Mouse (Mus musculus) stomach, embryonic 15.5 days (tissue): ENCODE measurements around the gene Cyb561d2. TPM values are rescaled to one million over a fixed set of nuclear protein-coding genes. Genes with fewer than 3 reads are reported as not detected.

Experiments used
- polyA plus RNA-seq: library from polyadenylated mRNA; unstranded; fragments of >200 nt; fragmentation: Nextera tagmentation; extraction: Ambion mirVana; gene quantifications from 2 replicates; pipeline ENCODE4 v1.2.1, GENCODE M21; 2015

The Cyb561d2 gene
- polyA plus RNA-seq, 1 experiment from 2014 or later = 31.3 TPM

Other genes with a start within 250 kb of the Cyb561d2 start
- gene Cish, start 246.2 kb downstream of the Cyb561d2 start, polyA plus RNA-seq = 12.4 and 13.5 TPM in 2 replicates
- 10.6 and 11.5 TPM in 2 replicates for gene Hemk1, start 203.8 kb downstream of the Cyb561d2 start, polyA plus RNA-seq
- gene 6430571L13Rik, start 201.6 kb downstream of the Cyb561d2 start, polyA plus RNA-seq = 0.28 and 0.34 TPM in 2 replicates
- gene Cacna2d2, start 142.6 kb downstream of the Cyb561d2 start, polyA plus RNA-seq = 0.23 and 0.27 TPM in 2 replicates
- gene Tmem115, start 8.2 kb downstream of the Cyb561d2 start, polyA plus RNA-seq = 43.2 and 45.7 TPM in 2 replicates
- 39.1 and 39.7 TPM in 2 replicates for gene Nprl2, start within 50 bp of the Cyb561d2 start, polyA plus RNA-seq
- 0.63 and 0.94 TPM in 2 replicates for gene Zmynd10, start 5.1 kb upstream of the Cyb561d2 start, polyA plus RNA-seq
- gene Rassf1, start 9.4 kb upstream of the Cyb561d2 start, polyA plus RNA-seq = 53.9 and 58.0 TPM in 2 replicates
- gene Tusc2, start 21.1 kb upstream of the Cyb561d2 start, polyA plus RNA-seq = 42.6 and 46.1 TPM in 2 replicates
- 84.2 and 85.4 TPM in 2 replicates for gene Hyal2, start 25.8 kb upstream of the Cyb561d2 start, polyA plus RNA-seq
- 9.2 and 10.8 TPM in 2 replicates for gene Hyal1, start 34.7 kb upstream of the Cyb561d2 start, polyA plus RNA-seq
- gene Naa80, start 36.7 kb upstream of the Cyb561d2 start, polyA plus RNA-seq = 16.1 and 18.6 TPM in 2 replicates
- 1.1 and 1.7 TPM in 2 replicates for gene Hyal3, start 38.6 kb upstream of the Cyb561d2 start, polyA plus RNA-seq
- 65.1 and 68.2 TPM in 2 replicates for gene Ifrd2, start 45.4 kb upstream of the Cyb561d2 start, polyA plus RNA-seq
- 13.2 and 16.5 TPM in 2 replicates for gene Sema3b, start 67.0 kb upstream of the Cyb561d2 start, polyA plus RNA-seq
- gene Gnai2, start 93.2 kb upstream of the Cyb561d2 start, polyA plus RNA-seq = 355 and 371 TPM in 2 replicates
- gene Slc38a3, start 127.3 kb upstream of the Cyb561d2 start, polyA plus RNA-seq = 19.5 and 28.6 TPM in 2 replicates
- gene Gnat1, start 137.5 kb upstream of the Cyb561d2 start, polyA plus RNA-seq = 1.1 and 1.9 TPM in 2 replicates
- gene Sema3f, start 168.3 kb upstream of the Cyb561d2 start, polyA plus RNA-seq = 19.7 and 21.3 TPM in 2 replicates
- 182 and 185 TPM in 2 replicates for gene Rbm5, start 228.8 kb upstream of the Cyb561d2 start, polyA plus RNA-seq